In the genomic region with DNA sequence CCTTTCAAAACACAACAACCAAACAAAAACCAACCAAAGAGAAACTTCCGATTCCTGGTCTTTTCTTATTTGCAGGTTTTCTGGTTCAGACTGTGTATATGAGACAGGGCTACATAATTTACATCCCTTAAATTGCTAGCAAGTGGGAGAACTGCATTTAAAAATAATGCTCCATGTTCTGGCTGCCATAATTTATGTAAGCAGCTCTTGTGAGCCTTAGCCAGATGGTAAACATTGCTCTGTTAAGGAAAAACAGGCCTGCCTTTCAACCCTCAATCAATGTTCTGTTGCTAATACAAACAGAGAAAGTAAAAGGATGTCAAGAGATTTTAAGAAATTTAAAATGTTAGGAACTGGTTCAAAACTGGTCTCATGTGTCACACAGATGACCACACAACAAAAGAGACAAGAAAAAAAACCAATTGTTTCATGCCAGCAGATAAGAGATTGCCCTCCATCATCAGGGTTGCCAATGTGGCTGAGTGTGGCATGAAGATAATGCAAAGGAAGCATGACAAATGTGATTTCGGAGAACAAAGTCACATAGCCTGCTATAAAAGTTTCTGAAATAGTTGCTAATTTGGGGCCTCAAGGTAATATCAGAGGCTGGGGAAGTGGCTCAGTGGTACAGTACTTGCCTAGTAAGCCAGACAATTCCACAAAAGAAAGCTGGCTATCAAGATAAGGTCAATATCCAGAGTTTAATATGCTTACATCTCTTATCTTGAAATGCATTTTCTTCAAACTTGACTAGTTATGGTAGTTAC, we compare ENCODE assay signal across 23 mouse cellular contexts. TPM values are rescaled to one million over a fixed set of nuclear protein-coding genes. Genes with fewer than 3 reads are reported as not detected.
DNase-seq lines count a peak whose midpoint lies in the region; ATAC-seq and TF ChIP-seq lines count a peak whose summit lies in the region.
"Had no signal": no experiment of that assay in that cellular context is flagged by ENCODE, and none has a peak within 500 bp of the region (broad histone marks: within the 10 kb centered on the region; RNA-seq: fewer than 3 reads in every experiment).

No protein-coding gene starts in this region.

- H3K36me3 ChIP-seq in forebrain, postnatal 0 days (ENCODE audit: insufficient read depth): no peaks in the 10 kb centered on the region
- no peaks in the 10 kb centered on the region for H3K36me3 ChIP-seq in forebrain, embryonic 16.5 days (ENCODE audit: control insufficient read depth, insufficient read depth)
- H3K36me3 ChIP-seq in megakaryocyte, embryonic 14.5 days (replicated peaks; ENCODE audit: low read length): peaks cover 68% of the 10 kb centered on the region
- H3K36me3 ChIP-seq in liver, embryonic 13.5 days: peaks cover 22% of the 10 kb centered on the region
- H3K36me3 ChIP-seq in hindbrain, embryonic 13.5 days: no peaks in the 10 kb centered on the region
- H3K36me3 ChIP-seq: hindbrain, embryonic 15.5 days; limb, embryonic 15.5 days; neural tube, embryonic 13.5 days had no signal

- no peaks in the 10 kb centered on the region for H3K27me3 ChIP-seq in forebrain, postnatal 0 days (ENCODE audit: insufficient read depth, low read length)
- H3K27me3 ChIP-seq in forebrain, embryonic 16.5 days (replicated peaks; ENCODE audit: control insufficient read depth, insufficient read depth, low read length): no peaks in the 10 kb centered on the region
- H3K27me3 ChIP-seq in megakaryocyte, embryonic 14.5 days (replicated peaks): no peaks in the 10 kb centered on the region
- no peaks in the 10 kb centered on the region for H3K27me3 ChIP-seq in liver, embryonic 13.5 days
- H3K27me3 ChIP-seq in hindbrain, embryonic 13.5 days: no peaks in the 10 kb centered on the region
- H3K27me3 ChIP-seq: hindbrain, embryonic 15.5 days; limb, embryonic 15.5 days; neural tube, embryonic 13.5 days had no signal

- peak; percentile 57 for ATAC-seq in forebrain, postnatal 0 days
- no peak for ATAC-seq in forebrain, embryonic 16.5 days
- no peak for ATAC-seq in megakaryocyte, adult 5-6 weeks (ENCODE audit: poor library complexity, severe bottlenecking)
- ATAC-seq in liver, embryonic 13.5 days (ENCODE audit: low read depth): peak; percentile 2; the same call in 1 of the 2 replicates
- ATAC-seq in hindbrain, embryonic 13.5 days (ENCODE audit: low FRiP score): no peak
- ATAC-seq: midbrain, embryonic 16.5 days had no signal

- no peak for TF ChIP-seq CTCF in forebrain, postnatal 0 days (IDR thresholded peaks at IDR 0.05; ENCODE audit: low read depth)

- 74% methylated on average over 2 of the region's 2 CpGs for WGBS in forebrain, postnatal 0 days
- WGBS in forebrain, embryonic 16.5 days: 87% methylated on average over 2 of the region's 2 CpGs
- WGBS in liver, embryonic 13.5 days (ENCODE audit: insufficient replicate concordance): 43% methylated on average over 2 of the region's 2 CpGs
- WGBS in hindbrain, embryonic 13.5 days: 84% methylated on average over 2 of the region's 2 CpGs

- H3K9me3 ChIP-seq in forebrain, postnatal 0 days (ENCODE audit: low read length): no peaks in the 10 kb centered on the region
- H3K9me3 ChIP-seq in forebrain, embryonic 16.5 days (ENCODE audit: control insufficient read depth, low read length): no peaks in the 10 kb centered on the region
- H3K9me3 ChIP-seq in megakaryocyte, embryonic 14.5 days: peaks cover 6% of the 10 kb centered on the region
- H3K9me3 ChIP-seq in liver, embryonic 13.5 days (replicated peaks): no peaks in the 10 kb centered on the region
- no peaks in the 10 kb centered on the region for H3K9me3 ChIP-seq in hindbrain, embryonic 13.5 days
- H3K9me3 ChIP-seq: forebrain, embryonic 10.5 days; hindbrain, embryonic 15.5 days; limb, embryonic 15.5 days; neural tube, embryonic 13.5 days had no signal

- no peak overlapping the region for H3K4me2 ChIP-seq in forebrain, postnatal 0 days (ENCODE audit: low read depth)
- H3K4me2 ChIP-seq in forebrain, embryonic 16.5 days (ENCODE audit: low read length): no peak overlapping the region
- H3K4me2 ChIP-seq in liver, embryonic 13.5 days: peak overlapping the region; percentile 51
- no peak overlapping the region for H3K4me2 ChIP-seq in hindbrain, embryonic 13.5 days
- H3K4me2 ChIP-seq: hindbrain, embryonic 15.5 days; limb, embryonic 15.5 days; neural tube, embryonic 13.5 days had no signal

- H3K4me3 ChIP-seq in forebrain, postnatal 0 days (ENCODE audit: low read depth, low read length): no peak overlapping the region
- H3K4me3 ChIP-seq in forebrain, embryonic 16.5 days (replicated peaks; ENCODE audit: low read length): no peak overlapping the region
- H3K4me3 ChIP-seq in megakaryocyte, embryonic 14.5 days (replicated peaks): peak overlapping the region; percentile 83
- peak overlapping the region; percentile 11; the same call in 1 of the 2 replicates for H3K4me3 ChIP-seq in liver, embryonic 13.5 days (replicated peaks)
- no peak overlapping the region for H3K4me3 ChIP-seq in hindbrain, embryonic 13.5 days
- H3K4me3 ChIP-seq: forebrain, embryonic 10.5 days; gastrocnemius, adult 2 months; hindbrain, embryonic 15.5 days; layer of hippocampus, adult 2 months; limb, embryonic 15.5 days; neural tube, embryonic 13.5 days had no signal

- H3K9ac ChIP-seq in forebrain, postnatal 0 days: no peak overlapping the region
- H3K9ac ChIP-seq in forebrain, embryonic 16.5 days (replicated peaks; ENCODE audit: low read depth, low read length): no peak overlapping the region
- H3K9ac ChIP-seq in liver, embryonic 13.5 days: peak overlapping the region; percentile 37
- no peak overlapping the region for H3K9ac ChIP-seq in hindbrain, embryonic 13.5 days
- H3K9ac ChIP-seq: hindbrain, embryonic 15.5 days; limb, embryonic 15.5 days; neural tube, embryonic 13.5 days had no signal

- H3K4me1 ChIP-seq in forebrain, postnatal 0 days (ENCODE audit: insufficient read depth): no peaks in the 10 kb centered on the region
- peaks cover 3% of the 10 kb centered on the region for H3K4me1 ChIP-seq in forebrain, embryonic 16.5 days (replicated peaks; ENCODE audit: control insufficient read depth, insufficient read depth, low read length)
- H3K4me1 ChIP-seq in megakaryocyte, embryonic 14.5 days: peaks cover 98% of the 10 kb centered on the region
- H3K4me1 ChIP-seq in liver, embryonic 13.5 days (replicated peaks): peaks cover 97% of the 10 kb centered on the region
- no peaks in the 10 kb centered on the region for H3K4me1 ChIP-seq in hindbrain, embryonic 13.5 days (replicated peaks)
- H3K4me1 ChIP-seq: forebrain, embryonic 10.5 days; hindbrain, embryonic 15.5 days; limb, embryonic 15.5 days; neural tube, embryonic 13.5 days had no signal

- no peak overlapping the region for H3K27ac ChIP-seq in forebrain, postnatal 0 days (ENCODE audit: low read depth, low read length)
- H3K27ac ChIP-seq in forebrain, embryonic 16.5 days (ENCODE audit: low read length): no peak overlapping the region; the same call in none of the 2 replicates
- H3K27ac ChIP-seq in liver, embryonic 13.5 days: peak overlapping the region; percentile 83
- H3K27ac ChIP-seq in hindbrain, embryonic 13.5 days: no peak overlapping the region
- H3K27ac ChIP-seq: forebrain, embryonic 10.5 days; gastrocnemius, adult 2 months; hindbrain, embryonic 15.5 days; layer of hippocampus, adult 2 months; limb, embryonic 15.5 days; neural tube, embryonic 13.5 days had no signal

- DNase-seq in forebrain, postnatal 0 days: no peak
- DNase-seq in liver, embryonic 13.5 days: no peak
- no peak for DNase-seq in layer of hippocampus, postnatal 10 days (ENCODE audit: low spot score in 2 of 2)
- no peak for DNase-seq in cerebellum, postnatal 10 days
- DNase-seq: B cell, adult 2 months; cerebellum, adult 2 months; embryo, embryonic 11 days; gastrocnemius, adult 2 months; kidney, adult 9 months; lung, postnatal 36 days; spleen, adult 18-20 months had no signal

RNA-seq across cellular contexts. Expression of a gene that starts 10.5 kb away (rescaled TPM):
- total RNA-seq in forebrain, postnatal 0 days (2014; rRNA removed): 114 and 119 TPM in 2 replicates
- polyA plus RNA-seq in forebrain, postnatal 0 days (2015; fragmentation: Nextera tagmentation; extraction: Ambion mirVana): 197 and 225 TPM in 2 replicates
- polyA plus RNA-seq in forebrain, embryonic 16.5 days (2015; fragmentation: Nextera tagmentation; extraction: Ambion mirVana): 166 and 178 TPM in 2 replicates
- 96.8 and 108 TPM in 2 replicates for polyA plus RNA-seq in megakaryocyte, embryonic 14.5 days (2012; ENCODE audit: insufficient read depth, low replicate concordance)
- 64.6 and 71.0 TPM in 2 replicates for total RNA-seq in megakaryocyte, adult 5-6 weeks (2015)
- total RNA-seq in megakaryocyte, adult 5-6 weeks (2017): 36.6 TPM in 2 replicates
- 244 and 274 TPM in 2 replicates for polyA plus RNA-seq in liver, embryonic 13.5 days (2015; fragmentation: Nextera tagmentation; extraction: Ambion mirVana)
- total RNA-seq in layer of hippocampus, postnatal 10 days (2021): 10 to 100 TPM; 50.0 to 51.5 TPM
- polyA plus RNA-seq in hindbrain, embryonic 13.5 days (2015; fragmentation: Nextera tagmentation; extraction: Ambion mirVana): 147 and 153 TPM in 2 replicates

RNA-seq across cellular contexts. Expression of a gene that starts 10.5 kb away (rescaled TPM):
- 0.31 and 1.00 TPM in 2 replicates for total RNA-seq in forebrain, postnatal 0 days (2014; rRNA removed)
- 0.67 and 0.73 TPM in 2 replicates for polyA plus RNA-seq in forebrain, postnatal 0 days (2015; fragmentation: Nextera tagmentation; extraction: Ambion mirVana)
- polyA plus RNA-seq in forebrain, embryonic 16.5 days (2015; fragmentation: Nextera tagmentation; extraction: Ambion mirVana): 0.42 and 0.46 TPM in 2 replicates
- not detected in 2 replicates for polyA plus RNA-seq in megakaryocyte, embryonic 14.5 days (2012; ENCODE audit: insufficient read depth, low replicate concordance)
- 0.47 TPM in 1 of 2 replicates, not detected in the other for total RNA-seq in megakaryocyte, adult 5-6 weeks (2015)
- total RNA-seq in megakaryocyte, adult 5-6 weeks (2017): 0.07 TPM in 1 of 2 replicates, not detected in the other
- 0.15 and 0.19 TPM in 2 replicates for polyA plus RNA-seq in liver, embryonic 13.5 days (2015; fragmentation: Nextera tagmentation; extraction: Ambion mirVana)
- total RNA-seq in layer of hippocampus, postnatal 10 days (2021): under 1 TPM; 0.23 to 0.36 TPM
- polyA plus RNA-seq in hindbrain, embryonic 13.5 days (2015; fragmentation: Nextera tagmentation; extraction: Ambion mirVana): 0.44 and 0.65 TPM in 2 replicates
- total RNA-seq: gastrocnemius, adult 2 months had no signal

RNA-seq across cellular contexts. Expression of a gene that starts 56.8 kb away (rescaled TPM):
- not detected in 2 replicates for total RNA-seq in forebrain, postnatal 0 days (2014; rRNA removed)
- not detected in 2 replicates for polyA plus RNA-seq in forebrain, postnatal 0 days (2015; fragmentation: Nextera tagmentation; extraction: Ambion mirVana)
- polyA plus RNA-seq in forebrain, embryonic 16.5 days (2015; fragmentation: Nextera tagmentation; extraction: Ambion mirVana): not detected in 2 replicates
- polyA plus RNA-seq in megakaryocyte, embryonic 14.5 days (2012; ENCODE audit: insufficient read depth, low replicate concordance): not detected in 2 replicates
- not detected in 2 replicates for total RNA-seq in megakaryocyte, adult 5-6 weeks (2015)
- not detected in 2 replicates for total RNA-seq in megakaryocyte, adult 5-6 weeks (2017)
- polyA plus RNA-seq in liver, embryonic 13.5 days (2015; fragmentation: Nextera tagmentation; extraction: Ambion mirVana): not detected in 2 replicates
- not detected for total RNA-seq in layer of hippocampus, postnatal 10 days (2021)
- polyA plus RNA-seq in hindbrain, embryonic 13.5 days (2015; fragmentation: Nextera tagmentation; extraction: Ambion mirVana): not detected in 2 replicates
- total RNA-seq: gastrocnemius, adult 2 months; layer of hippocampus, adult 2 months; left cerebral cortex, postnatal 10 days had no signal
- polyA plus RNA-seq: cerebellum, adult 2 months; forebrain, embryonic 10.5 days; hindbrain, embryonic 15.5 days; limb, embryonic 15.5 days; midbrain, embryonic 16.5 days; neural tube, embryonic 13.5 days; testis, adult 2 months had no signal

Comparison
In these comparisons a context has a peak if more than half of its experiments do, and no peak if none do; other contexts are left out.
1. ATAC-seq: peak in forebrain, postnatal 0 days (single experiment) and liver, embryonic 13.5 days (single experiment); none in forebrain, embryonic 16.5 days (single experiment), megakaryocyte, adult 5-6 weeks (single experiment) and hindbrain, embryonic 13.5 days (single experiment).
2. H3K4me3 ChIP-seq: peak in megakaryocyte, embryonic 14.5 days (single experiment) and liver, embryonic 13.5 days (single experiment); none in forebrain, postnatal 0 days (single experiment), forebrain, embryonic 16.5 days (single experiment) and hindbrain, embryonic 13.5 days (single experiment).